Mouse (Mus musculus): ENCODE results near the gene Lypd6b. TPM values are rescaled to one million over a fixed set of nuclear protein-coding genes. Genes with fewer than 3 reads are reported as not detected.

Gene Lypd6b
- total and polyA plus RNA-seq, 3 experiments, result 0.16 TPM; not detected in 2

- H3K36me3 ChIP-seq (replicated peaks), result no peaks in the 10 kb centered on the region
- no peak for ATAC-seq (ENCODE audit: extremely low read depth, insufficient number of reproducible peaks, low FRiP score, poor library complexity, severe bottlenecking)
- DNase-seq (ENCODE audit: low spot score), result no peak
- H3K9me3 ChIP-seq (replicated peaks), result peaks cover 2% of the 10 kb centered on the region; the same call in 1 of the 2 replicates
- no peaks in the 10 kb centered on the region for H3K4me1 ChIP-seq (ENCODE audit: insufficient read depth, low read depth, low read length)
- H3K27me3 ChIP-seq (ENCODE audit: insufficient read depth, low read length), result no peaks in the 10 kb centered on the region
- no peak for TF ChIP-seq GATA1 (IDR thresholded peaks at IDR 0.05; ENCODE audit: borderline replicate concordance, low read length)
- no peak for TF ChIP-seq TAL1 (conservative IDR thresholded peaks at IDR 0.05; ENCODE audit: low read depth, low read length)
- no peak for TF ChIP-seq GATA2 (IDR thresholded peaks at IDR 0.05; ENCODE audit: borderline replicate concordance, low read depth, low read length)
- TF ChIP-seq POLR2AphosphoS5 (IDR thresholded peaks at IDR 0.05; ENCODE audit: insufficient replicate concordance, low read depth, low read length), result no peak
- TF ChIP-seq CTCF (IDR thresholded peaks at IDR 0.05; ENCODE audit: low read depth, low read length), result no peak
- no peak overlapping the region for H3K4me3 ChIP-seq (ENCODE audit: low read depth, low read length)
These were observed 62.3 kb downstream of the Lypd6b start for GRCm38 (mm10) chr2:49849771-49850170.

- ATAC-seq (ENCODE audit: extremely low read depth, insufficient number of reproducible peaks, low FRiP score, poor library complexity, severe bottlenecking), result no peak
- DNase-seq (ENCODE audit: low spot score), result no peak
These were observed 64.5 kb downstream of the Lypd6b start for GRCm38 (mm10) chr2:49851977-49852376.

GRCm38 (mm10) chr2:49856161-49856564 is 68.7 kb downstream of the Lypd6b start:
- DNase-seq (ENCODE audit: low spot score) (no peak), ATAC-seq (ENCODE audit: extremely low read depth, insufficient number of reproducible peaks, low FRiP score, poor library complexity, severe bottlenecking) (no peak)
- no peak for TF ChIP-seq POLR2AphosphoS5 (IDR thresholded peaks at IDR 0.05; ENCODE audit: insufficient replicate concordance, low read depth, low read length)
- TF ChIP-seq TAL1 (conservative IDR thresholded peaks at IDR 0.05; ENCODE audit: low read depth, low read length), result no peak
- TF ChIP-seq GATA2 (IDR thresholded peaks at IDR 0.05; ENCODE audit: borderline replicate concordance, low read depth, low read length), result no peak
- TF ChIP-seq GATA1 (IDR thresholded peaks at IDR 0.05; ENCODE audit: borderline replicate concordance, low read length), result no peak
- TF ChIP-seq CTCF (IDR thresholded peaks at IDR 0.05; ENCODE audit: low read depth, low read length), result no peak
- Histone ChIP-seq H3K4me3 (ENCODE audit: low read depth, low read length) (no peak overlapping the region), H3K27me3 (ENCODE audit: insufficient read depth, low read length) (no peaks in the 10 kb centered on the region), H3K9me3 (replicated peaks) (peaks cover 32% of the 10 kb centered on the region), H3K36me3 (replicated peaks) (no peaks in the 10 kb centered on the region), H3K4me1 (ENCODE audit: insufficient read depth, low read depth, low read length) (no peaks in the 10 kb centered on the region)

More at GRCm38 (mm10) chr2:49851977-49852376, 64.5 kb downstream of the Lypd6b start:
- Histone ChIP-seq H3K4me1 (ENCODE audit: insufficient read depth, low read depth, low read length) (no peaks in the 10 kb centered on the region), H3K27me3 (ENCODE audit: insufficient read depth, low read length) (no peaks in the 10 kb centered on the region), H3K9me3 (replicated peaks) (peaks cover 11% of the 10 kb centered on the region), H3K36me3 (replicated peaks) (no peaks in the 10 kb centered on the region), H3K4me3 (ENCODE audit: low read depth, low read length) (no peak overlapping the region)
- no peak for TF ChIP-seq GATA2 (IDR thresholded peaks at IDR 0.05; ENCODE audit: borderline replicate concordance, low read depth, low read length)
- no peak for TF ChIP-seq GATA1 (IDR thresholded peaks at IDR 0.05; ENCODE audit: borderline replicate concordance, low read length)
- no peak for TF ChIP-seq TAL1 (conservative IDR thresholded peaks at IDR 0.05; ENCODE audit: low read depth, low read length)
- no peak for TF ChIP-seq CTCF (IDR thresholded peaks at IDR 0.05; ENCODE audit: low read depth, low read length)
- TF ChIP-seq POLR2AphosphoS5 (IDR thresholded peaks at IDR 0.05; ENCODE audit: insufficient replicate concordance, low read depth, low read length), result no peak

- DNase-seq (ENCODE audit: low spot score) (no peak), ATAC-seq (ENCODE audit: extremely low read depth, insufficient number of reproducible peaks, low FRiP score, poor library complexity, severe bottlenecking) (no peak)
- Histone ChIP-seq H3K36me3 (replicated peaks) (no peaks in the 10 kb centered on the region), H3K27me3 (ENCODE audit: insufficient read depth, low read length) (no peaks in the 10 kb centered on the region), H3K9me3 (replicated peaks) (peaks cover 35% of the 10 kb centered on the region), H3K4me1 (ENCODE audit: insufficient read depth, low read depth, low read length) (no peaks in the 10 kb centered on the region), H3K4me3 (ENCODE audit: low read depth, low read length) (no peak overlapping the region)
- TF ChIP-seq GATA2 (IDR thresholded peaks at IDR 0.05; ENCODE audit: borderline replicate concordance, low read depth, low read length), result no peak
- no peak for TF ChIP-seq GATA1 (IDR thresholded peaks at IDR 0.05; ENCODE audit: borderline replicate concordance, low read length)
- no peak for TF ChIP-seq TAL1 (conservative IDR thresholded peaks at IDR 0.05; ENCODE audit: low read depth, low read length)
- no peak for TF ChIP-seq POLR2AphosphoS5 (IDR thresholded peaks at IDR 0.05; ENCODE audit: insufficient replicate concordance, low read depth, low read length)
- TF ChIP-seq CTCF (IDR thresholded peaks at IDR 0.05; ENCODE audit: low read depth, low read length), result no peak
These were observed 69.1 kb downstream of the Lypd6b start for GRCm38 (mm10) chr2:49856584-49856983.

- Histone ChIP-seq H3K4me1 (ENCODE audit: insufficient read depth, low read depth, low read length) (no peaks in the 10 kb centered on the region), H3K27me3 (ENCODE audit: insufficient read depth, low read length) (no peaks in the 10 kb centered on the region), H3K36me3 (replicated peaks) (no peaks in the 10 kb centered on the region), H3K9me3 (replicated peaks) (peaks cover 43% of the 10 kb centered on the region), H3K4me3 (ENCODE audit: low read depth, low read length) (no peak overlapping the region)
- TF ChIP-seq CTCF (IDR thresholded peaks at IDR 0.05; ENCODE audit: low read depth, low read length) (no peak), TAL1 (conservative IDR thresholded peaks at IDR 0.05; ENCODE audit: low read depth, low read length) (no peak), POLR2AphosphoS5 (IDR thresholded peaks at IDR 0.05; ENCODE audit: insufficient replicate concordance, low read depth, low read length) (no peak), GATA2 (IDR thresholded peaks at IDR 0.05; ENCODE audit: borderline replicate concordance, low read depth, low read length) (no peak), GATA1 (IDR thresholded peaks at IDR 0.05; ENCODE audit: borderline replicate concordance, low read length) (no peak)
- no peak for DNase-seq (ENCODE audit: low spot score)
- no peak for ATAC-seq (ENCODE audit: extremely low read depth, insufficient number of reproducible peaks, low FRiP score, poor library complexity, severe bottlenecking)
These were observed 72.9 kb downstream of the Lypd6b start for GRCm38 (mm10) chr2:49860219-49860962.

GRCm38 (mm10) chr2:49860969-49861592 is 73.6 kb downstream of the Lypd6b start:
- no peaks in the 10 kb centered on the region for H3K36me3 ChIP-seq (replicated peaks)
- no peak overlapping the region for H3K4me3 ChIP-seq (ENCODE audit: low read depth, low read length)
- no peaks in the 10 kb centered on the region for H3K4me1 ChIP-seq (ENCODE audit: insufficient read depth, low read depth, low read length)
- TF ChIP-seq POLR2AphosphoS5 (IDR thresholded peaks at IDR 0.05; ENCODE audit: insufficient replicate concordance, low read depth, low read length) (no peak), CTCF (IDR thresholded peaks at IDR 0.05; ENCODE audit: low read depth, low read length) (no peak), TAL1 (conservative IDR thresholded peaks at IDR 0.05; ENCODE audit: low read depth, low read length) (no peak)
- ATAC-seq (ENCODE audit: extremely low read depth, insufficient number of reproducible peaks, low FRiP score, poor library complexity, severe bottlenecking) (no peak), DNase-seq (ENCODE audit: low spot score) (no peak)
- H3K9me3 ChIP-seq (replicated peaks), result peaks cover 40% of the 10 kb centered on the region
- no peaks in the 10 kb centered on the region for H3K27me3 ChIP-seq (ENCODE audit: insufficient read depth, low read length)

All from G1E (cell line).